ENCODE assay signal across 9 mouse cellular contexts in genomic region chr14:14064486-14065141, GRCm38 (mm10). TPM values are rescaled to one million over a fixed set of nuclear protein-coding genes. Genes with fewer than 3 reads are reported as not detected.
A peak's percentile ranks its signal among the peaks of the same experiment; 100 is the strongest.
DNase-seq lines count a peak whose midpoint lies in the region; ATAC-seq and TF ChIP-seq lines count a peak whose summit lies in the region.
"Had no signal": no experiment of that assay in that cellular context is flagged by ENCODE, and none has a peak within 500 bp of the region (broad histone marks: within the 10 kb centered on the region; RNA-seq: fewer than 3 reads in every experiment).

No protein-coding gene starts in this region.

- peak overlapping the region; percentile 16; the same call in 1 of the 2 replicates for H3K27ac ChIP-seq in gastrocnemius, adult 2 months
- H3K27ac ChIP-seq in bone marrow macrophage, adult 2 months (ENCODE audit: insufficient read depth, low read depth, low read length): peak overlapping the region; percentile 41
- H3K27ac ChIP-seq: kidney, postnatal 0 days had no signal

- intact Hi-C loops in gastrocnemius, adult 2 months (cut with DNase I): loop anchor here (10.0 kb wide), 1 partner anchor 50 kb away; no protein-coding TSS in a partner anchor
- intact Hi-C loops in gastrocnemius, postnatal 36 days (cut with DNase I): loop anchor here (5.0 kb wide), 1 partner anchor 47 kb away; no protein-coding TSS in a partner anchor

- no peak for TF ChIP-seq CTCF in gastrocnemius, adult 2 months (IDR thresholded peaks at IDR 0.05)
- TF ChIP-seq CTCF in bone marrow macrophage, adult 2 months (IDR thresholded peaks at IDR 0.05; ENCODE audit: low read depth, low read length): no peak

- TF ChIP-seq POLR2A in bone marrow macrophage, adult 2 months (IDR thresholded peaks at IDR 0.05; ENCODE audit: borderline replicate concordance, low read depth, low read length): no peak

- DNase-seq in gastrocnemius, adult 2 months: no peak
- DNase-seq in gastrocnemius, postnatal 36 days: no peak
- peak; percentile 77 for DNase-seq in gonadal fat pad, adult 2 months (ENCODE audit: low read depth)
- DNase-seq in lung, postnatal 36 days: peak; percentile 80
- no peak for DNase-seq in c-Kit-positive CD71-positive TER-119-positive erythroid progenitor cells, embryonic 14.5 days (ENCODE audit: low spot score)
- no peak for DNase-seq in left cerebral cortex, adult 8-10 months (ENCODE audit: low spot score in 2 of 2)

- no peak overlapping the region for H3K4me3 ChIP-seq in gastrocnemius, adult 2 months
- H3K4me3 ChIP-seq in bone marrow macrophage, adult 2 months (ENCODE audit: insufficient read depth, low read length): no peak overlapping the region

- no peak for ATAC-seq in erythroid progenitor cell, adult 5-6 weeks (replicated peaks; ENCODE audit: low FRiP score, poor library complexity, severe bottlenecking)

- peaks cover 38% of the 10 kb centered on the region for H3K4me1 ChIP-seq in bone marrow macrophage, adult 2 months (ENCODE audit: control insufficient read depth, insufficient read depth, low read length)

RNA-seq across cellular contexts. Expression of gene Psmd6, which starts 56.2 kb away (rescaled TPM):
- 100 to 1,000 TPM; 144 to 151 TPM for total RNA-seq in gastrocnemius, adult 2 months (2021)
- total RNA-seq in gastrocnemius, postnatal 36 days (2021): 100 to 1,000 TPM; 136 to 144 TPM
- polyA plus RNA-seq in bone marrow macrophage, adult 2 months (2012; ENCODE audit: insufficient read depth, insufficient read length, missing spikeins): 73.8 and 82.9 TPM in 2 replicates
- polyA plus RNA-seq in gonadal fat pad, adult 2 months (2012; rRNA removed): 33.3 and 34.1 TPM in 2 replicates
- 71.4 and 86.8 TPM in 2 replicates for total RNA-seq in erythroid progenitor cell, adult 5-6 weeks (2015; ENCODE audit: low replicate concordance)
- 79.1 and 132 TPM in 2 replicates for total RNA-seq in erythroid progenitor cell, adult 5-6 weeks (2017; ENCODE audit: low replicate concordance)
- 100 to 1,000 TPM in 3 of 4 experiments, 10 to 100 TPM in 1; 99.6 to 113 (median 101) TPM for total RNA-seq in left cerebral cortex, adult 8-10 months (2022)

Comparison
In these comparisons a context has a peak if more than half of its experiments do, and no peak if none do; other contexts are left out.
1. DNase-seq: peak in gonadal fat pad, adult 2 months (single experiment) and lung, postnatal 36 days (single experiment); none in gastrocnemius, adult 2 months (single experiment), gastrocnemius, postnatal 36 days (0 of 2), c-Kit-positive CD71-positive TER-119-positive erythroid progenitor cells, embryonic 14.5 days (single experiment) and left cerebral cortex, adult 8-10 months (0 of 2).